Mouse (Mus musculus): Measurements from ENCODE around the gene Cln5.

DNA sequence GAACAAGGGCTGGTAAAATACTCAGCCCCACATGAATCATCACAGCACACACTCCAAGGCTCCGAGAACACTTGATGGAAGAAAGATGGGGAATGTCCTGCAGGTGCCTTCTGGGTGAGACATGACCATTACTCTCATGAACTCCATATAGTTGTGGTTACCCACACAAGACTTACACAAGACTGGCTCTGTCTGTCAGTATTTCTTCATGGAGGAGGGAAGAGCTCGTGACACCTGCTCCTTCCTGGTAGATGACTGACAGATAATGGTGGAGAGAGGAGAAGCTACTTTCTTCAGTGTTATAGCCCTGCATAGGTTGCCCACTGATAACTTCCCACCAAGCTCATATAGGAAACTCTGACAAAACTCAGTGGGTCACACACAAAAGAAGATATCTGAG is 40.8 kb upstream of the Cln5 start:
- TF ChIP-seq MAX (IDR thresholded peaks at IDR 0.05), result no peak
- TF ChIP-seq CTCF (IDR thresholded peaks at IDR 0.05; ENCODE audit: control insufficient read depth, insufficient read depth, insufficient read length), result no peak
- TF ChIP-seq MYOG (IDR thresholded peaks at IDR 0.05; ENCODE audit: control insufficient read depth, extremely low read depth, insufficient read length), result no peak
- TF ChIP-seq FOSL1 (IDR thresholded peaks at IDR 0.05; ENCODE audit: insufficient read depth, low read length, poor library complexity, severe bottlenecking), result no peak
- TF ChIP-seq USF1 (IDR thresholded peaks at IDR 0.05; ENCODE audit: low read depth), result no peak
- no peak for TF ChIP-seq MYOD1 (IDR thresholded peaks at IDR 0.05; ENCODE audit: control insufficient read depth, insufficient read length, low read depth)

Data from C2C12 (cell line).